Mouse (Mus musculus) frontal cortex, adult 2 months (tissue): ENCODE results near the gene Rnf144b. TPM values are rescaled to one million over a fixed set of nuclear protein-coding genes. Genes with fewer than 3 reads are reported as not detected.
A peak's percentile ranks its signal among the peaks of the same experiment; 100 is the strongest.

Source experiments
- DNase-seq, 2 experiments: peaks; one replicate each; pipeline ENCODE4 v3.0.0; 2022; ENCODE audit warnings: low spot score in 1 of 2; ENCODE audit errors: extremely low spot score in 1 of 2
- polyA plus RNA-seq: library from polyadenylated mRNA; depleted of rRNA; stranded (reverse); fragments of >200 nt; gene quantifications from 2 replicates; pipeline ENCODE4 v1.2.3, GENCODE M21; 2012

Gene Rnf144b
- polyA plus RNA-seq, 1 experiment = 9.7 TPM

DNA sequence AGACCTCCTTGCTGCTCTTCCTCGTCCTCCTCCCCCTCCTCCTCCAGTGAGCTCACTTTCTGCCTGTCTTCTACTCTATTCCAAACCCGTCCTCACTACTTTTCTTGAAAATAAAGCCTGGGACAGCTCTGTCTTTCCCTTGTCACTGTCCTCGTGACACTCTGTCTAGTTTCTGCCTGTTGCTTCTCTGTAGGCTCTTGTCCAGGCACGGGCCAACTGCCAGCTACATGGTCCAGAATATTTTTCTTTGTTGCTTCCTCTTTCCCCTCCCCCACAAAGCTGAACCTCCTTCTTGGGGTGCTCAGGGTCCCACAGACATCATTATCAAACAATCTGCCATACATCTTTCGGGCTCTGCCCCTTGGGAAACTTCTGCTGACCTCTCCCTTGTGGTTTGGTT, 92.4 kb downstream of the Rnf144b start:
- DNase-seq = no peak

GRCm38 (mm10) chr13:47215815-47216585, 93.5 kb downstream of the Rnf144b start:
- no peak for DNase-seq

GRCm38 (mm10) chr13:47217107-47217571, 94.7 kb downstream of the Rnf144b start:
- no peak for DNase-seq

DNA sequence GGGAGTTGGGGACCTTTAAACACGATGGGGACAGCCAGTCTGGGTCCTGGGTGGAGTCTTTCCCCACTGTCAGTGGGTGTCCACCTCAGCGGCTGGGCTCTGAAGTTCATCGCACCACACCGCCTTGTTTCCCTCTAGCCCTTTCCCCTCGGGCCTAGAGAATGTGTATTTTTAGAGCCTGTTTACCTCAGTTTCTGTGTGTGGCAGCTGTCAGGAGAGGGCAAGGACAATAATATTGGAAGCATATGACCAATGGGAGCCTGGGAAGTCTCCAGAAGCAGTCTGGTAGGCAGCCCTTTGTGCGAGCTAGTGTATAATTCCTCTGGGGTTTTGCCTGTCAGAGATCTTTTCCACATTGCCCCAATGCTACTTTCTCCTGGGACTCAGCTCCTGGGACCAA, 95.9 kb downstream of the Rnf144b start:
- DNase-seq = no peak

DNA sequence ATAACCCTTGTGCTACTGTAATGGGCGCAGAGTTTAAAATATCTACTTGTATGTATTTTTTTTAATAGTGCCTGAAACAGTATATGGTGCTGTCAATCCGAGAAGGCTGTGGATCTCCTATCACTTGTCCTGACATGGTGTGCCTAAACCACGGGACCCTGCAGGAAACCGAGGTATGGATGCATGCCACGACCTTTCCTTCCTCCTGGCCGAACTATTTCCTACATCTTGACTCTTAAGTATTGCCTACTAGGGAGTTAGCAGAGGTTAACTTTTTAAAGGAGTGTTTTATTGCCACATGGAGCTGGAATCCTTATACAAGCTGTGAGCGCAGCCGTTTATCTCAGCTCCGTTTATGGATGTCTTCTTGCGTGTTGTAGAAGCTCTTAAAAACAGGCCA, 98.0 kb downstream of the Rnf144b start:
- DNase-seq = no peak

GRCm38 (mm10) chr13:47223576-47224538, 101.4 kb downstream of the Rnf144b start:
- DNase-seq = peak; percentile 33 to 48

- DNase-seq = peak in 1 of 2 experiments; percentile 44
Observed at GRCm38 (mm10) chr13:47224648-47225323, 102.3 kb downstream of the Rnf144b start.

DNA sequence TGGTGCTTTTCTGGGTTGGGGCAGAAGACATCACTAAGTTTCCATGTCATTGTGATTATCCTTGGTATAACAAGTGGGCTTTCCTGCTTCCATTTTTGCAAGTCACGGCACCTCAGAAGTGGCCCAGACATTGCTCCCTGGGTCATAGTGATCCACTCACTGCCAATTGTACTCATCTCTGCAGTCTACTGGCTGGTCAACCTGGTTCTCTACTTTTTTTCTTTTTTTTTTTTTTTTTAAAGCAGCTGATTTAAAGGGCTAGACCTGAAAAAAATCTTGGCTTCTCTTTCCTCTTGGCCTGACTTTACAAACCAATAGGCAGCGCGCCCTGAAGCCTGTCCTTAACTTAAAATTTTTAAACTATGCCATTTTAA, 102.9 kb downstream of the Rnf144b start:
- DNase-seq = no peak

DNA sequence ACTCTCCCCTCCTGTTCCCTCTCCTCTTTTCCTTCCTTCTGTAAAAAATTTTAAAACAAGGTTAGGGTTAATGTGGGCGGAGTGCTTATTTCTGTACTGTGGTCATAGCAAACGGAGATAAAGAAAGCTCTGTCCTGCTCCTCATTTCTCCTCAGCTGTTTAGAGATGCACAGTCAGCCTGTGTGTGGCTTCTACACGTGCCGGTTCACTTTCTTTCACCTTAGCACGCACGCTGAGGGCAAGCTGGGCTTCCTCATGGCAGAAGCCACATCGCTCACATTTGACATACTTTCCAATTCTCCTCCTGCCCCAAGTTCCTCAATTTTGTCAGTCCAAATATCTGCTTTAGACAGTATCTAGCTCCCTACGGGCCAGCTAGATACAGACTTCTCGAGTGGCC, 103.3 kb downstream of the Rnf144b start:
- no peak for DNase-seq

GRCm38 (mm10) chr13:47226521-47226920, 104.1 kb downstream of the Rnf144b start:
- DNase-seq = no peak

- DNase-seq = no peak
Observed at GRCm38 (mm10) chr13:47228201-47228600, 105.7 kb downstream of the Rnf144b start.

DNA sequence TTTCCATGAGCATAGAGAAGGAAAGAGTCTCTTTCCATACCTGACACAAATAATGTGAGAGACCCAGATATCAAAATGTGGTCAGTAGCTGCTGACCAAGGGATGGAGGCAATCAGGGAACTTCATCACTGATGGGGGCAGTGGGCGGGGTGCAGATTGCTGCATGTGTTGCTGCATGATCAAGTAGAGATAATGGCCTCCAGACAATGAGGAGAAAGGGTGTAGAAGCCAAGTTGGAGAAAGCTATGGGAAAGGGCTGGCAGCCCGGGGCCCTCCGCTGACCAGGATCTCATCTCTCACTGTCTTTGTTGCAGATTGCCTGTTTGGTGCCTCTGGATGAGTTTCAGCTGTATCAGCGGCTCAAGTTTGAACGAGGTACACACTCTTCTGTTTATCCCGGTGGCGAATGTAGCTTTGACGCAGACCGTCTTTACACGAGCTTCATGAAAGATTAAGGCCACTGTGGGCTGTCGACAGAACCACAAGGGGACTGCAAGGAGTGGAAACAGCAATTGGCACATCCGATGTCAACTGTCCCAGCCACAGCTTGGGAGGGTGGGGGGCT, 106.3 kb downstream of the Rnf144b start:
- DNase-seq = no peak

GRCm38 (mm10) chr13:47232163-47232562, 109.7 kb downstream of the Rnf144b start:
- DNase-seq = no peak

DNA sequence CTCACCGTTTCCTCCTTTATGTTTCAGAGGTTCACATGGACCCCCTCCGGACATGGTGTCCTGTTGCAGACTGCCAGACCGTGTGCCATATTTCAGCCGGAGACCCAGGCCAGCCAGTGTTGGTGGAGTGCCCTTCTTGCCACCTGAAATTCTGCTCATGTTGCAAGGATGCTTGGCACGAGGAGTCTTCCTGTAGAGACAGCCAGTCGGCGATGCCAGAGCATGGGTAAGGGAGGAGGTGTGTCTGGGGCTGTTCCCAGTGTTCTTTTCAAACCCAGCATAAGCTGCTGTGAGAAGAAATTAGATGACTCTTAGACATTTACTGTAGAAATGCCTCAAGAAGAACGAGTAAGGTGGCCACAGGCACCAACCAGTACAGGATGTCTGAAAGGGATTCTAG, 114.9 kb downstream of the Rnf144b start:
- DNase-seq = no peak

DNA sequence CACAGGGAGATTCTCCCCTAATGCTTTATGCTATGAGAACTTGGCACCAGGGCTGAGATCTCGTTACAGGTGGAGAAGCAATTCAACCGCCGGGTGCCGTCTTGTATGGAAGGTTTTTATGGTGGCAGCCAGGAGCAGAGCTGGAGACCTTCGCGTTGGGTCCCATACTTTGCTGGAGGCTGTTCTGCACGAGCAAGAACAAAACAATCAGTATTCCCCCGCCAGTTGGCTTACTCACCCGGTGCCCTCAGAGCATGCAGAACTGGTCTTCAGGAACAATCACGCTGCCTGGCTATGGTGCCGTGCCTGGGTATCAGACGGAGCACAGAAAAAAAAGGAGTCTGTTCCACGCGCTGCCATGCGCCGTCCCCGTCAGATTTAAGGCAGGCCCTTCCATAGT, 115.7 kb downstream of the Rnf144b start:
- DNase-seq = no peak

GRCm38 (mm10) chr13:47243569-47243968, 121.1 kb downstream of the Rnf144b start:
- DNase-seq = no peak

GRCm38 (mm10) chr13:47244771-47245170, 122.3 kb downstream of the Rnf144b start:
- peak; percentile 63 to 76 for DNase-seq

- no peak for DNase-seq
Observed at GRCm38 (mm10) chr13:47246459-47246858, 124.0 kb downstream of the Rnf144b start.

DNA sequence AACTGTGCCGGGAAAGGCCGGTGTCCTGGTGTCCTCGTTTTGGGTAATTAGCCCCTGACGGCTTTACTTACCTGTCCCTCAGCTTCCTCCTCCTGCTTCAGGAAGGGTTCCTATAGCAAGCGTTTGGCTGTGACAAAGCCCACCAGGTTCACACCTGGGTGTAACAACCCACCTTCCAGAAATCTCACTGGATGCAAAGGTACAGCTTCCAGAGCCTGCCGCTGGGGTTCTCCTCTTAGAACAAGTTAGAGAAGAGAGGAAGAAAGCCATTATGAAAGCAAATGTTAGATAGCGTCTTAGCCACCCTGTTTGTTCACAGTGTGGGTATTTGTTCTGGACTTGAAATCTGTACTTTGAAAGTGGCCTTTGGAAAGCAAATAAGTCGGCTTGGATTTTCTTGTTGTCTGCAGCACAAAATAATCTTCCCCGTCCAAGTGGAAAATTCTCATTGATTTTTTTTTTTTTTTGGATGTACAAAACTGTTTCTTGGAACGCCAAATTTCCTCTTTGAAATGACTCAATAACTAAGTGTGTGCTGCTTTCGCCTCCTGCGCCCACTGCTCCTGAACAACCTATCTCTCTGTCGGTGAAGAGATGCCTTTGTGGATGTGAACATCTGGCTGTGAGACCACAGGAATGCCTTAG, 124.8 kb downstream of the Rnf144b start:
- DNase-seq = no peak
